Mouse (Mus musculus): ENCODE measurements around the gene Map2k6. TPM values are rescaled to one million over a fixed set of nuclear protein-coding genes. Genes with fewer than 3 reads are reported as not detected.
A peak's percentile ranks its signal among the peaks of the same experiment; 100 is the strongest.

The Map2k6 gene
- total and polyA plus RNA-seq, 2 experiments: 2.0 to 22.5 TPM

GRCm38 (mm10) chr11:110420463-110420862 is 21.5 kb downstream of the Map2k6 start:
- no peak for TF ChIP-seq CTCF (IDR thresholded peaks at IDR 0.05; ENCODE audit: low read depth, low read length)
- TF ChIP-seq POLR2A (IDR thresholded peaks at IDR 0.05; ENCODE audit: extremely low read depth, insufficient read depth, low read length): no peak
- no peak overlapping the region for H3K9ac ChIP-seq (ENCODE audit: low read depth, low read length)

GRCm38 (mm10) chr11:110426572-110427145 is 27.7 kb downstream of the Map2k6 start:
- H3K27me3 ChIP-seq (ENCODE audit: control insufficient read depth, insufficient read depth, low read length): no peaks in the 10 kb centered on the region
- H3K4me1 ChIP-seq (ENCODE audit: control insufficient read depth, insufficient read depth, low read length): peaks cover 6% of the 10 kb centered on the region
- H3K79me2 ChIP-seq (ENCODE audit: control insufficient read depth, insufficient read depth, low read length): no peaks in the 10 kb centered on the region; the same call in 1 of the 2 replicates
- no peaks in the 10 kb centered on the region for H3K36me3 ChIP-seq (ENCODE audit: control insufficient read depth, insufficient read depth, low read length)
- no peak overlapping the region for H3K9ac ChIP-seq (ENCODE audit: low read depth, low read length)
- no peak for TF ChIP-seq POLR2A (IDR thresholded peaks at IDR 0.05; ENCODE audit: extremely low read depth, insufficient read depth, low read length)
- TF ChIP-seq CTCF (IDR thresholded peaks at IDR 0.05; ENCODE audit: low read depth, low read length): no peak
- WGBS: 50% methylated on average over 6 of the region's 6 CpGs
- H3K27ac ChIP-seq (replicated peaks; ENCODE audit: insufficient read depth, low read depth, low read length): no peak overlapping the region
- DNase-seq (ENCODE audit: extremely low read depth, low read depth, low spot score): peak; percentile 55
- no peak overlapping the region for H3K4me3 ChIP-seq (ENCODE audit: insufficient read depth, low read depth, low read length)

More at GRCm38 (mm10) chr11:110420463-110420862, 21.5 kb downstream of the Map2k6 start:
- 48% methylated on average over 7 of the region's 7 CpGs for WGBS
- no peaks in the 10 kb centered on the region for H3K4me1 ChIP-seq (ENCODE audit: control insufficient read depth, insufficient read depth, low read length)
- peaks cover 3% of the 10 kb centered on the region; the same call in 1 of the 2 replicates for H3K79me2 ChIP-seq (ENCODE audit: control insufficient read depth, insufficient read depth, low read length)
- no peak overlapping the region for H3K27ac ChIP-seq (replicated peaks; ENCODE audit: insufficient read depth, low read depth, low read length)
- H3K36me3 ChIP-seq (ENCODE audit: control insufficient read depth, insufficient read depth, low read length): no peaks in the 10 kb centered on the region
- H3K4me3 ChIP-seq (ENCODE audit: insufficient read depth, low read depth, low read length): no peak overlapping the region
- H3K27me3 ChIP-seq (ENCODE audit: control insufficient read depth, insufficient read depth, low read length): no peaks in the 10 kb centered on the region
- peak; percentile 41 for DNase-seq (ENCODE audit: extremely low read depth, low read depth, low spot score)

DNA sequence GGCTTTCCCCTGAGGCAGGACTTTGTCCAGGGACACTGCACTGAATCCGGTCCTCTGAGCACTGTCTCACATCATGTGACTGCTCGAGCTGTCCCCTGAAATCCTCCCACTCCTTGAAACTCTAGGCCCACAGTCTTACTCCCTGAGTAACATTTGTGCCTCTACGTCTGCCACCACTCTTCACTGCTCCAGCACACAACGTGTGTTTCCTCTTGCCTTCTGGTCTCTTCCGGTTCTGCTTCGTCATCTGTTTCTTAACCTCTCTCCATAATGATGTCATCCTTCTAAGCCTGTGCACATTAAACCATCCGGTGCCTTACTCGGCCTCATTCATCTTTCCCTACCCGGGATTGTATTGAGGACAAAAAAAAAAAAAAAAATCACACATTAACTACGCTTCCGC is 28.2 kb downstream of the Map2k6 start:
- Histone ChIP-seq H3K36me3 (ENCODE audit: control insufficient read depth, insufficient read depth, low read length) (no peaks in the 10 kb centered on the region), H3K4me3 (ENCODE audit: insufficient read depth, low read depth, low read length) (no peak overlapping the region), H3K79me2 (ENCODE audit: control insufficient read depth, insufficient read depth, low read length) (no peaks in the 10 kb centered on the region; the same call in 1 of the 2 replicates), H3K27ac (replicated peaks; ENCODE audit: insufficient read depth, low read depth, low read length) (no peak overlapping the region), H3K4me1 (ENCODE audit: control insufficient read depth, insufficient read depth, low read length) (peaks cover 6% of the 10 kb centered on the region), H3K27me3 (ENCODE audit: control insufficient read depth, insufficient read depth, low read length) (no peaks in the 10 kb centered on the region), H3K9ac (ENCODE audit: low read depth, low read length) (no peak overlapping the region)
- TF ChIP-seq CTCF (IDR thresholded peaks at IDR 0.05; ENCODE audit: low read depth, low read length): no peak
- no peak for TF ChIP-seq POLR2A (IDR thresholded peaks at IDR 0.05; ENCODE audit: extremely low read depth, insufficient read depth, low read length)
- WGBS: 58% methylated on average over 11 of the region's 11 CpGs
- peak; percentile 26 for DNase-seq (ENCODE audit: extremely low read depth, low read depth, low spot score)

DNA sequence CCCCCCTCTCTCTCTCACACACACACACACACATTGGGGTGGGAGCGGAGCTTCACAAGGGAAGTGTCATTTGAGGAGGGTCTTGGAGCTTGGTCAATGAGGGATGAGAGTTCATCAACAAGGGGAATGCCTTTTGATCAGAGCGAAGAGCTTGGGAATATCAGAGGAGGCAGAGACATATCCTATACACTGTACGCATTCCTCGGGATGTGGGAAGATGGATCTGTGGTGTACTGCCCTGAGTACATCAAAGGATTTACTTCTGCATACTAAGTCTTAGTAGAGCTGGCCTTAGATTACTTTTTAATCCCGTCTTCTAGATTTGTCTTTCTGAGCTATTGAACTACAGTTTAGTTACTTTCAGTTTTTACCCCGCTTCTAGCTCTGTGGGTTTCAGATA is 30.1 kb downstream of the Map2k6 start:
- H3K79me2 ChIP-seq (ENCODE audit: control insufficient read depth, insufficient read depth, low read length): no peaks in the 10 kb centered on the region; the same call in 1 of the 2 replicates
- H3K4me3 ChIP-seq (ENCODE audit: insufficient read depth, low read depth, low read length): no peak overlapping the region
- H3K27me3 ChIP-seq (ENCODE audit: control insufficient read depth, insufficient read depth, low read length): no peaks in the 10 kb centered on the region
- H3K27ac ChIP-seq (replicated peaks; ENCODE audit: insufficient read depth, low read depth, low read length): no peak overlapping the region
- TF ChIP-seq CTCF (IDR thresholded peaks at IDR 0.05; ENCODE audit: low read depth, low read length) (no peak), POLR2A (IDR thresholded peaks at IDR 0.05; ENCODE audit: extremely low read depth, insufficient read depth, low read length) (no peak)
- H3K36me3 ChIP-seq (ENCODE audit: control insufficient read depth, insufficient read depth, low read length): no peaks in the 10 kb centered on the region
- peaks cover 6% of the 10 kb centered on the region for H3K4me1 ChIP-seq (ENCODE audit: control insufficient read depth, insufficient read depth, low read length)
- H3K9ac ChIP-seq (ENCODE audit: low read depth, low read length): no peak overlapping the region
- 90% methylated on average over 6 of the region's 6 CpGs for WGBS
- DNase-seq (ENCODE audit: extremely low read depth, low read depth, low spot score): no peak

DNA sequence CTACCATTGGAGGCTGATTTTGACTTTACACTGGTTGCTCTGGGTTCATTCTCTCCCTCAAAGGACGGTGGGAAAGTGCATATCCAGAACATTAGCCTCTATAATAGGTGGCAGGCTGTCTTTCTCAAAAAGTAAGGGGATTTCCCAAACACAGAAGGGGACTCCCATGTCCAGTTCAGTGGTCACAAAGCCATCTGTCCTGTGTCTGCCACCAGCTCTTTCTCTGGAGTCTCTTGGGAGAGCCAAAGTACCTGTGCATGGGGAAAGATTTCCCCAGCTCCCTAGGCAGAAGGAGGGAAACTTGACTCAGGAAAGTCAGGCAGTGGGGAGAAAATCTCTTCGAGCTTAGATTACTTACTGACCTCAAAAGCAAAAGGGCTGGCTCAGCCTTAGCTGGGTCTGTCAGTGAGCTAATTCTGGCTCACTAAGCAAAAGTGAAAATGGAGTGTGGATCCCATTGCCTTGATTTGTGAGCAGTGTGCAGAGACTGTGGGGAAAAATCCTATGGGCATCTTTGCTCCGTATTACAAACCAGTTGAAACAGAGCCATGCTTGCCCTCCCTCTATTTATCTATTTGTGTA is 31.0 kb downstream of the Map2k6 start:
- Histone ChIP-seq H3K4me3 (ENCODE audit: insufficient read depth, low read depth, low read length) (no peak overlapping the region), H3K9ac (ENCODE audit: low read depth, low read length) (no peak overlapping the region), H3K27ac (replicated peaks; ENCODE audit: insufficient read depth, low read depth, low read length) (no peak overlapping the region), H3K27me3 (ENCODE audit: control insufficient read depth, insufficient read depth, low read length) (no peaks in the 10 kb centered on the region), H3K4me1 (ENCODE audit: control insufficient read depth, insufficient read depth, low read length) (peaks cover 6% of the 10 kb centered on the region), H3K36me3 (ENCODE audit: control insufficient read depth, insufficient read depth, low read length) (no peaks in the 10 kb centered on the region), H3K79me2 (ENCODE audit: control insufficient read depth, insufficient read depth, low read length) (no peaks in the 10 kb centered on the region; the same call in 1 of the 2 replicates)
- no peak for DNase-seq (ENCODE audit: extremely low read depth, low read depth, low spot score)
- 80% methylated on average over 3 of the region's 3 CpGs for WGBS
- no peak for TF ChIP-seq CTCF (IDR thresholded peaks at IDR 0.05; ENCODE audit: low read depth, low read length)
- TF ChIP-seq POLR2A (IDR thresholded peaks at IDR 0.05; ENCODE audit: extremely low read depth, insufficient read depth, low read length): no peak

Measured in liver, adult 2 months (tissue).